ENCODE assay signal across 8 mouse cellular contexts in genomic region chr9:24502571-24503004, GRCm38 (mm10). TPM values are rescaled to one million over a fixed set of nuclear protein-coding genes. Genes with fewer than 3 reads are reported as not detected.
A peak's percentile ranks its signal among the peaks of the same experiment; 100 is the strongest.
DNase-seq lines count a peak whose midpoint lies in the region; ATAC-seq and TF ChIP-seq lines count a peak whose summit lies in the region.

No protein-coding gene starts in this region.

- peak overlapping the region; percentile 73 for H3K4me3 ChIP-seq in forebrain, embryonic 14.5 days (ENCODE audit: low read depth, low read length)
- H3K4me3 ChIP-seq in hindbrain, embryonic 16.5 days (ENCODE audit: low read length) = peak overlapping the region; percentile 89
- peak overlapping the region; percentile 69 for H3K4me3 ChIP-seq in midbrain, embryonic 14.5 days (replicated peaks; ENCODE audit: low read depth, low read length)
- H3K4me3 ChIP-seq in testis, adult 2 months (ENCODE audit: control insufficient read depth, low read depth, low read length) = peak overlapping the region; percentile 95

- H3K27me3 ChIP-seq in forebrain, embryonic 14.5 days (replicated peaks; ENCODE audit: control insufficient read depth, insufficient read depth, low read length) = no peaks in the 10 kb centered on the region
- H3K27me3 ChIP-seq in hindbrain, embryonic 16.5 days (replicated peaks; ENCODE audit: control insufficient read depth, insufficient read depth, low read length) = no peaks in the 10 kb centered on the region
- H3K27me3 ChIP-seq in midbrain, embryonic 14.5 days (ENCODE audit: control insufficient read depth, insufficient read depth, low read length) = no peaks in the 10 kb centered on the region
- H3K27me3 ChIP-seq in testis, adult 2 months (ENCODE audit: control insufficient read depth, insufficient read depth, low read length) = no peaks in the 10 kb centered on the region

- H3K4me1 ChIP-seq in forebrain, embryonic 14.5 days (ENCODE audit: control insufficient read depth, insufficient read depth, low read length) = peaks cover 18% of the 10 kb centered on the region
- peaks cover 9% of the 10 kb centered on the region for H3K4me1 ChIP-seq in hindbrain, embryonic 16.5 days (ENCODE audit: control insufficient read depth, insufficient read depth, low read depth, low read length)
- peaks cover 16% of the 10 kb centered on the region for H3K4me1 ChIP-seq in midbrain, embryonic 14.5 days (ENCODE audit: control insufficient read depth, insufficient read depth, low read length)
- peaks cover 6% of the 10 kb centered on the region; the same call in 1 of the 2 replicates for H3K4me1 ChIP-seq in testis, adult 2 months (ENCODE audit: control insufficient read depth, insufficient read depth, low read length)

- peak overlapping the region; percentile 88 for H3K9ac ChIP-seq in forebrain, embryonic 14.5 days (ENCODE audit: low read length)
- H3K9ac ChIP-seq in hindbrain, embryonic 16.5 days (ENCODE audit: low read depth, low read length) = peak overlapping the region; percentile 87
- H3K9ac ChIP-seq in midbrain, embryonic 14.5 days (replicated peaks; ENCODE audit: low read length) = peak overlapping the region; percentile 81

- no peak for TF ChIP-seq CTCF in brain, embryonic 14.5 days (IDR thresholded peaks at IDR 0.05; ENCODE audit: borderline replicate concordance, extremely low read depth, insufficient read depth, insufficient read length)
- no peak for TF ChIP-seq CTCF in testis, adult 2 months (IDR thresholded peaks at IDR 0.05; ENCODE audit: control insufficient read depth, insufficient read depth, insufficient replicate concordance, low read depth, low read length)

- peak; percentile 77 for ATAC-seq in forebrain, embryonic 14.5 days
- ATAC-seq in hindbrain, embryonic 16.5 days = peak; percentile 86
- ATAC-seq in midbrain, embryonic 14.5 days (ENCODE audit: low FRiP score, low TSS enrichment) = peak; percentile 87

- H3K4me2 ChIP-seq in forebrain, embryonic 14.5 days (ENCODE audit: low read length) = peak overlapping the region; percentile 58
- H3K4me2 ChIP-seq in hindbrain, embryonic 16.5 days (ENCODE audit: low read length) = peak overlapping the region; percentile 77
- H3K4me2 ChIP-seq in midbrain, embryonic 14.5 days (ENCODE audit: low read length) = peak overlapping the region; percentile 73

- WGBS in forebrain, embryonic 14.5 days = 0% methylated on average over 26 of the region's 48 CpGs
- WGBS in hindbrain, embryonic 16.5 days = under 1% methylated on average over 39 of the region's 48 CpGs
- WGBS in midbrain, embryonic 14.5 days = under 1% methylated on average over 44 of the region's 48 CpGs

- H3K36me3 ChIP-seq in forebrain, embryonic 14.5 days (ENCODE audit: control insufficient read depth, insufficient read depth, low read length) = no peaks in the 10 kb centered on the region
- no peaks in the 10 kb centered on the region for H3K36me3 ChIP-seq in hindbrain, embryonic 16.5 days (ENCODE audit: control insufficient read depth, insufficient read depth, low read length)
- H3K36me3 ChIP-seq in midbrain, embryonic 14.5 days (ENCODE audit: control insufficient read depth, insufficient read depth, low read length) = no peaks in the 10 kb centered on the region
- no peaks in the 10 kb centered on the region for H3K36me3 ChIP-seq in testis, adult 2 months (ENCODE audit: control insufficient read depth, insufficient read depth, low read length)

- peak overlapping the region; percentile 93 for H3K27ac ChIP-seq in forebrain, embryonic 14.5 days (ENCODE audit: low read depth, low read length)
- H3K27ac ChIP-seq in hindbrain, embryonic 16.5 days (ENCODE audit: low read depth, low read length) = peak overlapping the region; percentile 94
- peak overlapping the region; percentile 87 for H3K27ac ChIP-seq in midbrain, embryonic 14.5 days (replicated peaks; ENCODE audit: low read depth, low read length)
- peak overlapping the region; percentile 98 for H3K27ac ChIP-seq in testis, adult 2 months (ENCODE audit: control insufficient read depth, insufficient read depth, low read depth, low read length)

- TF ChIP-seq POLR2A in brain, embryonic 14.5 days (IDR thresholded peaks at IDR 0.05; ENCODE audit: borderline replicate concordance, extremely low read depth, insufficient read depth, insufficient read length, poor library complexity, severe bottlenecking) = no peak
- no peak for TF ChIP-seq POLR2A in testis, adult 2 months (IDR thresholded peaks at IDR 0.05; ENCODE audit: control insufficient read depth, low read depth, low read length)

- H3K9me3 ChIP-seq in forebrain, embryonic 14.5 days (replicated peaks; ENCODE audit: control insufficient read depth, low read length) = no peaks in the 10 kb centered on the region
- no peaks in the 10 kb centered on the region for H3K9me3 ChIP-seq in hindbrain, embryonic 16.5 days (ENCODE audit: control insufficient read depth, low read length)
- no peaks in the 10 kb centered on the region for H3K9me3 ChIP-seq in midbrain, embryonic 14.5 days (ENCODE audit: control insufficient read depth, low read length)

- peak; percentile 51 for DNase-seq in urinary bladder, postnatal 14 days (ENCODE audit: low spot score)
- DNase-seq in urinary bladder, postnatal 10 days (ENCODE audit: low spot score) = no peak
- DNase-seq in brain, embryonic 14.5 days (ENCODE audit: low read depth) = peak; percentile 67
- DNase-seq in forebrain, embryonic 14.5 days (ENCODE audit: low spot score) = peak; percentile 48
- peak; percentile 71 for DNase-seq in liver
- no peak for DNase-seq in midbrain, embryonic 14.5 days

RNA-seq across cellular contexts. Expression of gene Dpy19l1, which starts 0.4 kb away (rescaled TPM):
- 44.5 and 76.3 TPM in 2 replicates for polyA plus RNA-seq in brain, embryonic 14.5 days (2012; rRNA removed)
- 30.4 and 31.2 TPM in 2 replicates for polyA plus RNA-seq in forebrain, embryonic 14.5 days (2014; fragmentation: Nextera tagmentation; extraction: Ambion mirVana)
- polyA plus RNA-seq in hindbrain, embryonic 16.5 days (2015; fragmentation: Nextera tagmentation; extraction: Ambion mirVana) = 7.6 and 8.8 TPM in 2 replicates
- polyA plus RNA-seq in midbrain, embryonic 14.5 days (2014; fragmentation: Nextera tagmentation; extraction: Ambion mirVana) = 12.0 TPM in 2 replicates
- polyA plus RNA-seq in testis, adult 2 months (2012; rRNA removed) = 29.1 and 34.6 TPM in 2 replicates

Comparison
In these comparisons a context has a peak if more than half of its experiments do, and no peak if none do; other contexts are left out.
1. DNase-seq: peak in urinary bladder, postnatal 14 days (single experiment), brain, embryonic 14.5 days (single experiment), forebrain, embryonic 14.5 days (single experiment) and liver (single experiment); none in urinary bladder, postnatal 10 days (single experiment) and midbrain, embryonic 14.5 days (single experiment).
2. Peak in every context shown above with its lines, with median percentiles within 50 percentile points of each other: ATAC-seq, H3K27ac ChIP-seq, H3K4me2 ChIP-seq, H3K4me3 ChIP-seq and H3K9ac ChIP-seq.